Mouse (Mus musculus) liver, embryonic 13.5 days (tissue): Measurements from ENCODE around the gene Arhgef19. TPM values are rescaled to one million over a fixed set of nuclear protein-coding genes. Genes with fewer than 3 reads are reported as not detected.

ENCODE experiments used
- ATAC-seq: fragments of 200-750 bp; cut with Nextera tagmentation; 2 replicates; pipeline ENCODE4 v1.8.0; 2017; ENCODE audit warnings: low read depth, mild to moderate bottlenecking, moderate number of reproducible peaks, moderate library complexity
- DNase-seq: peaks from one replicate; pipeline ENCODE4 v3.0.0; 2022
- H3K27ac ChIP-seq: fragments of 300-500 bp; sonication (generic); 2 replicates; pipeline ENCODE4 v1.5.1; 2015; ENCODE audit warnings: moderate library complexity, mild to moderate bottlenecking, inconsistent platforms
- H3K27me3 ChIP-seq: fragments of 300-500 bp; sonication (generic); 2 replicates; pipeline ENCODE4 v1.6.1; 2015; ENCODE audit warnings: mild to moderate bottlenecking, inconsistent platforms
- H3K36me3 ChIP-seq: fragments of 300-500 bp; sonication (generic); 2 replicates; pipeline ENCODE4 v1.6.1; 2015; ENCODE audit warnings: mild to moderate bottlenecking, inconsistent platforms
- H3K4me1 ChIP-seq: fragments of 300-500 bp; sonication (generic); replicated peaks from 2 replicates; pipeline ENCODE4 v1.6.1; 2015; ENCODE audit warnings: inconsistent platforms
- H3K4me2 ChIP-seq: fragments of 300-500 bp; sonication (generic); 2 replicates; pipeline ENCODE4 v1.6.1; 2015; ENCODE audit warnings: inconsistent platforms, mild to moderate bottlenecking, moderate library complexity
- H3K4me3 ChIP-seq: fragments of 300-500 bp; sonication (generic); replicated peaks from 2 replicates; pipeline ENCODE4 v1.5.1; 2015; ENCODE audit warnings: mild to moderate bottlenecking, inconsistent platforms
- H3K9ac ChIP-seq: fragments of 300-500 bp; sonication (generic); 2 replicates; pipeline ENCODE4 v1.6.1; 2015; ENCODE audit warnings: mild to moderate bottlenecking, inconsistent platforms
- H3K9me3 ChIP-seq: fragments of 300-500 bp; sonication (generic); replicated peaks from 2 replicates; pipeline ENCODE4 v1.6.1; 2016; ENCODE audit warnings: inconsistent platforms
- WGBS: fragments of 180-500 bp; shearing (Covaris S2); methylation state at CpG from one replicate; pipeline ENCODE4 v1.1.7; 2015; ENCODE audit not compliant: insufficient replicate concordance; 5-methylcytosine and 5-hydroxymethylcytosine counted together
- polyA plus RNA-seq: library from polyadenylated mRNA; unstranded; fragments of >200 nt; fragmentation: Nextera tagmentation; extraction: Ambion mirVana; gene quantifications from 2 replicates; pipeline ENCODE4 v1.2.1, GENCODE M21; 2015

The Arhgef19 gene
- polyA plus RNA-seq, 1 experiment from 2014 or later, result 1.0 TPM

DNA sequence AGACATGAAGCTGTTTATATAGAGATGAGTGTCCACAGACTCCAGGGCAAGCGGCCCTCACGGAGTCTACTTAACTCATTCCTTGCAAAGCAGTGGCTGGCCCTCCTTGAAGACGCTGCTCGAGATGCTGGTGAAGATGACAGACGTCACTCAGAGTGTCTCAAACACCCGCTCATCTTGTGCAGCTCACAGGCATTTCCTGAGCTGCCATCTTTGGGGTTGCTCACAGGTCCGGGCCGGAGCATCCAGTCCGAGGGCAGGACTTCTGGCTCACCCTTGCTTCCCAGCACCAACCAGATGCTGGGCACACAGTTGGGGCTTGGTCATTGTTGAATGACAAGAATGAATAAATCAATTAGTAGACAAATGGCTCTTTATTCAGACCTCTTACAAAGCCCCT, 26.4 kb upstream of the Arhgef19 start:
- no peaks in the 10 kb centered on the region for H3K9me3 ChIP-seq
- ATAC-seq (no peak), DNase-seq (no peak)
- 84% methylated on average over 9 of the region's 9 CpGs for WGBS
- no peaks in the 10 kb centered on the region for H3K27me3 ChIP-seq
- no peaks in the 10 kb centered on the region for H3K36me3 ChIP-seq
- peak overlapping the region; percentile 91; the same call in 1 of the 2 replicates for H3K4me2 ChIP-seq
- peak overlapping the region; percentile 69; the same call in 1 of the 2 replicates for H3K9ac ChIP-seq
- peak overlapping the region; percentile 66; the same call in 1 of the 2 replicates for H3K4me3 ChIP-seq
- H3K27ac ChIP-seq, result no peak overlapping the region
- H3K4me1 ChIP-seq, result peaks cover 28% of the 10 kb centered on the region

DNA sequence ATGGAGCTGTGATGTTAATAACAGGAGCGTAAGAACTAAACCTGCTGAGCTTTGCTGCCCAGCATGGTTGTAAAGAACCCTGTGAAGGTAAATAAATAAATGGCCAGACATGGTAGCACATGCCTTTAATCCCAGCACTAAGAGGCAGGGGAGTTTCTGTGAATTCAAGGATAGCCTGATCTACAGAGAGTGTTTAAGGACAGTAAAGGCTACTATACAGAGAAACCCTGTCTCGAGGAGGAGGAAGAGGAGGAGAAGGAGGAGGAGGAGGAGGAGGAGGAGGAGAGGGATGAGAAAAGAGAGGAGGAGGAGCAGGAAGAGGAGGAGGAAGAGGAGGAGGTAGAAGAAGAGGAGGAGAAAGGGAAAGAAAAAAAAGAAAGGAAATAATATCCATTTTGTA, 26.0 kb upstream of the Arhgef19 start:
- Histone ChIP-seq H3K27ac (no peak overlapping the region), H3K9me3 (no peaks in the 10 kb centered on the region), H3K27me3 (no peaks in the 10 kb centered on the region), H3K9ac (peak overlapping the region; percentile 69; the same call in 1 of the 2 replicates), H3K4me1 (peaks cover 33% of the 10 kb centered on the region), H3K36me3 (no peaks in the 10 kb centered on the region), H3K4me3 (peak overlapping the region; percentile 66), H3K4me2 (peak overlapping the region; percentile 91)
- ATAC-seq (no peak), DNase-seq (no peak)
- 55% methylated on average over 2 of the region's 2 CpGs for WGBS

- under 1% methylated on average over 24 of the region's 24 CpGs for WGBS
- peak within 1 kb of the TSS; percentile 25; the same call in 1 of the 2 replicates for H3K27ac ChIP-seq
Measured at GRCm38 (mm10) chr4:141213770-141214336, 25.4 kb upstream of the Arhgef19 start, which contains the start of gene Rsg1. Rsg1 (plus strand) TSS chr4:141213956.

GRCm38 (mm10) chr4:141214337-141214851, 24.9 kb upstream of the Arhgef19 start:
- DNase-seq (peak; percentile 48), ATAC-seq (peak; percentile 55)
- H3K4me2 ChIP-seq, result peak overlapping the region; percentile 91
- peaks cover 42% of the 10 kb centered on the region for H3K4me1 ChIP-seq
- no peaks in the 10 kb centered on the region for H3K36me3 ChIP-seq
- WGBS, result 2% methylated on average over 16 of the region's 16 CpGs
- H3K9ac ChIP-seq, result peak overlapping the region; percentile 69
- H3K27me3 ChIP-seq, result no peaks in the 10 kb centered on the region
- no peaks in the 10 kb centered on the region for H3K9me3 ChIP-seq
- peak overlapping the region; percentile 25; the same call in 1 of the 2 replicates for H3K27ac ChIP-seq
- H3K4me3 ChIP-seq, result peak overlapping the region; percentile 66

More at GRCm38 (mm10) chr4:141213770-141214336, 25.4 kb upstream of the Arhgef19 start, which contains the start of gene Rsg1:
- H3K4me3 ChIP-seq, result peak within 1 kb of the TSS; percentile 66
- ATAC-seq (peak; percentile 68), DNase-seq (peak; percentile 88)
- H3K27me3 ChIP-seq, result no peaks in the 10 kb centered on the region
- H3K9me3 ChIP-seq, result no peaks in the 10 kb centered on the region
- peak within 1 kb of the TSS; percentile 91 for H3K4me2 ChIP-seq
- H3K36me3 ChIP-seq, result no peaks in the 10 kb centered on the region
- H3K4me1 ChIP-seq, result peaks cover 38% of the 10 kb centered on the region
- H3K9ac ChIP-seq, result peak within 1 kb of the TSS; percentile 69

DNA sequence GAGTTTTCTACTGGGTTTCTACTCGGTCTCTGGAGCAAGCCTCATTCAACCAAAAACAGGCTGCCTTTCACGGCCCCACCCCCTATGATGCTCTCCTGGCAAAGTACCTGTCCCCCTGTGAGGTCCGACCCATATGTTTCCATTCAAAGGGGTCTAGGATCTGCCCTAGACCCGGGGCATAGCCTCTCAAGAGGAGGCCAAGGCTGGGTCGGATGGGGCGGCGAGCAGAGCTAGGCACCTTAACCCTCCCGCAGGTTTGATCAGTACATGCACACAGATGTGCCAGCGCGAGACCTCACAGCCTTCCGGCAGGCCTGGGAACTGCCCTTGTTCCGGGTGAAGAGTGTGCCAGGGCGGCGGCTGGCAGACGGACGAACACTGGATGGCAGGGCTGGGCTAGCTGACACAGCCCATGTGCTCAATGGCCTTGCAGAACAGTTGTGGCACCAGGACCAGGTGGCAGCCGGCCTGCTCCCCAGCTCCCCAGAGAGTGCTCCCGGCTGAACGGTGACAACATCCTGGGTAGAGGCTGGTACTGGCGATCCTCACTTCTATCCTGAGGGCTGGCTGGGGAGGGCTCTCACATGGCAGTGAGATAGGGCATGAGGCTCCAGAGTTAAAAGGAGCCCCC, 19.6 kb upstream of the Arhgef19 start:
- peaks cover 18% of the 10 kb centered on the region for H3K4me1 ChIP-seq
- no peaks in the 10 kb centered on the region for H3K27me3 ChIP-seq
- WGBS, result 86% methylated on average over 20 of the region's 20 CpGs
- no peaks in the 10 kb centered on the region for H3K36me3 ChIP-seq
- ATAC-seq (no peak), DNase-seq (no peak)
- H3K27ac ChIP-seq, result no peak overlapping the region
- no peak overlapping the region for H3K9ac ChIP-seq
- H3K4me2 ChIP-seq, result no peak overlapping the region
- no peak overlapping the region for H3K4me3 ChIP-seq
- H3K9me3 ChIP-seq, result no peaks in the 10 kb centered on the region

DNA sequence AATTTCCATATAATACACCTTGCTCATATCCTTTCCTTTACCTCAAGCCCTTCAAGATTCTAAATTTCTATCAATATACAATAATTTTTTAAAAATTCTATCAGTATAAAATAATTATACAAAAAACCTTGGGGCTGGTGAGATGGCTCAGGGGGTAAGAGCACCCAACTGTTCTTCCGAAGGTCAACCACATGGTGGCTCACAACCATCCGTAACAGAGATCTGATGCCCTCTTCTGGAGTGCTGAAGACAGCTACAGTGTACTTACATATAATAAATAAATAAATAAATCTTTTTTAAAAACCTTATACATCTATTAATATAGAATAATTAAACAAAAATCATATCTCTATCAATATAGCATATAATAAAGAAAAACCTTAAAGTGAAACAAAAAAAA, 17.5 kb upstream of the Arhgef19 start:
- H3K4me1 ChIP-seq, result peaks cover 16% of the 10 kb centered on the region
- H3K36me3 ChIP-seq, result no peaks in the 10 kb centered on the region
- no peak overlapping the region for H3K4me3 ChIP-seq
- WGBS, result 62% methylated on average over 2 of the region's 2 CpGs
- ATAC-seq, result no peak
- H3K9me3 ChIP-seq, result no peaks in the 10 kb centered on the region
- H3K27ac ChIP-seq, result no peak overlapping the region
- H3K27me3 ChIP-seq, result no peaks in the 10 kb centered on the region
- H3K9ac ChIP-seq, result no peak overlapping the region
- no peak overlapping the region for H3K4me2 ChIP-seq
- no peak for DNase-seq

DNA sequence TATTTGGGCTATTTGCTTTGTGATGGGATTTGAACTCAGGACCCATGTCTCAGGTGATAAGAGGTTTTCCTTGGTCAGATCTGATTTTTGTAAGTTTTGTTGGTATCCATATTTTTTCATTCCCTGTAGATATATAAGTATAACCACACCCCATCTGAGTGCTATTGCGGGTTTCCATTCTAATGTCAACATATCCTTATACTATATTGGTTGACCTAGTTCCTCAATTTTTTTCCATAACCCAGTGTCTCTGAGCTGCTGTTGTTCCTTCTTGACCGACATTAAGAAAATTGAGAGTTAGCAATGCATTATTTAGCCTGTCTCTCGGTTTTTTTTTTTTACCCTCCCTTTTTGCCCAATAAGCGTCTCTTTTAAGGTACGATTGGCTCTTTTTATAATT, 16.5 kb upstream of the Arhgef19 start:
- H3K4me3 ChIP-seq, result no peak overlapping the region
- H3K9me3 ChIP-seq, result no peaks in the 10 kb centered on the region
- ATAC-seq (no peak), DNase-seq (no peak)
- no peak overlapping the region for H3K4me2 ChIP-seq
- WGBS, result 71% methylated on average over 5 of the region's 5 CpGs
- peaks cover 16% of the 10 kb centered on the region for H3K4me1 ChIP-seq
- H3K27ac ChIP-seq, result no peak overlapping the region
- H3K27me3 ChIP-seq, result no peaks in the 10 kb centered on the region
- H3K9ac ChIP-seq, result no peak overlapping the region
- H3K36me3 ChIP-seq, result no peaks in the 10 kb centered on the region

DNA sequence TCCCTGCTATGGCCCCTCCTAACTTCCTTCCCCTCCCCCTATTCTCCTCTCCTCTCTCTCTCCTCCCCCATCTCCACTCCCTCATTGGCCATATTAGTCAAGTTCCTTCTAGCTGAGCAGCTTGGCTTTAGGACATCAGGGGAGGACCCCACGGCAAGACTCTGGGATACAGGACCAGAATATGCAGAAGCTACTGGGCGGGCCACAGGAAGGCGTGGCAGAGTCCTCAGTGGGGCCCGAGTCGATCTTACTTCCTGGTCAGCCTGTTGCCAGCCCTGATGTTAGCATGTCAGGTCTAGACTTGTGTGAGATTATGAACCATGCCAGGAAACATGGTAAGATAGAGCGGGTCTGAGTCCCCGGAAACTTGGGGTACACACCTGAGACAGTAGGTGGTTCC, 10.6 kb upstream of the Arhgef19 start:
- no peak overlapping the region for H3K27ac ChIP-seq
- H3K9me3 ChIP-seq, result no peaks in the 10 kb centered on the region
- peaks cover 18% of the 10 kb centered on the region for H3K27me3 ChIP-seq
- ATAC-seq (no peak), DNase-seq (no peak)
- H3K36me3 ChIP-seq, result no peaks in the 10 kb centered on the region
- H3K4me3 ChIP-seq, result no peak overlapping the region
- WGBS, result 57% methylated on average over 7 of the region's 7 CpGs
- 0 out of 2 replicates have a peak, but pooled peaks cover 3% of the 10 kb centered on the region for H3K4me1 ChIP-seq
- no peak overlapping the region for H3K9ac ChIP-seq
- H3K4me2 ChIP-seq, result no peak overlapping the region

- Histone ChIP-seq H3K4me3 (no peak overlapping the region), H3K36me3 (no peaks in the 10 kb centered on the region), H3K27ac (no peak overlapping the region), H3K9me3 (no peaks in the 10 kb centered on the region), H3K4me2 (no peak overlapping the region), H3K27me3 (peaks cover 49% of the 10 kb centered on the region), H3K4me1 (0 out of 2 replicates have a peak, but pooled peaks cover 3% of the 10 kb centered on the region), H3K9ac (no peak overlapping the region)
- DNase-seq (no peak), ATAC-seq (no peak)
- 74% methylated on average over 4 of the region's 4 CpGs for WGBS
Measured at GRCm38 (mm10) chr4:141233196-141233595, 6.1 kb upstream of the Arhgef19 start.

- Histone ChIP-seq H3K9me3 (no peaks in the 10 kb centered on the region), H3K4me2 (no peak overlapping the region), H3K27ac (no peak overlapping the region), H3K4me3 (no peak overlapping the region), H3K9ac (no peak overlapping the region), H3K4me1 (peaks cover 19% of the 10 kb centered on the region), H3K36me3 (no peaks in the 10 kb centered on the region), H3K27me3 (peaks cover 73% of the 10 kb centered on the region)
- DNase-seq (no peak), ATAC-seq (no peak)
- WGBS, result 63% methylated on average over 6 of the region's 6 CpGs
Measured at GRCm38 (mm10) chr4:141235537-141236111, 3.7 kb upstream of the Arhgef19 start.

- Histone ChIP-seq H3K4me1 (peaks cover 25% of the 10 kb centered on the region), H3K9ac (no peak overlapping the region), H3K27ac (no peak overlapping the region), H3K27me3 (peaks cover 77% of the 10 kb centered on the region), H3K9me3 (no peaks in the 10 kb centered on the region), H3K4me3 (no peak overlapping the region), H3K36me3 (no peaks in the 10 kb centered on the region), H3K4me2 (no peak overlapping the region)
- no peak for DNase-seq
- WGBS, result 59% methylated on average over 3 of the region's 3 CpGs
- no peak for ATAC-seq
Measured at GRCm38 (mm10) chr4:141236856-141237255, 2.4 kb upstream of the Arhgef19 start.
